Mouse (Mus musculus): ENCODE measurements around the gene Rpl3. TPM values are rescaled to one million over a fixed set of nuclear protein-coding genes. Genes with fewer than 3 reads are reported as not detected.

Gene Rpl3
- polyA plus RNA-seq, 1 experiment from 2014 or later, result 673 TPM

- Histone ChIP-seq H3K4me3 (no peak overlapping the region), H3K36me3 (no peaks in the 10 kb centered on the region), H3K27me3 (peaks cover 6% of the 10 kb centered on the region), H3K4me1 (peaks cover 3% of the 10 kb centered on the region; the same call in 1 of the 2 replicates), H3K9ac (replicated peaks) (no peak overlapping the region), H3K4me2 (replicated peaks) (no peak overlapping the region), H3K27ac (replicated peaks) (no peak overlapping the region), H3K9me3 (no peaks in the 10 kb centered on the region)
- 93% methylated on average over 7 of the region's 7 CpGs for WGBS
- no peak for ATAC-seq (ENCODE audit: low FRiP score, low read depth)
Observed at GRCm38 (mm10) chr15:80059606-80060005, 32.1 kb downstream of the Rpl3 start.

GRCm38 (mm10) chr15:80058151-80058550, 33.5 kb downstream of the Rpl3 start:
- no peak overlapping the region for H3K9ac ChIP-seq (replicated peaks)
- H3K36me3 ChIP-seq, result no peaks in the 10 kb centered on the region
- no peak overlapping the region for H3K4me3 ChIP-seq
- H3K4me2 ChIP-seq (replicated peaks), result no peak overlapping the region
- no peaks in the 10 kb centered on the region; the same call in 1 of the 2 replicates for H3K27me3 ChIP-seq
- peaks cover 3% of the 10 kb centered on the region; the same call in 1 of the 2 replicates for H3K4me1 ChIP-seq
- no peaks in the 10 kb centered on the region for H3K9me3 ChIP-seq
- WGBS, result 93% methylated on average over 7 of the region's 7 CpGs
- no peak overlapping the region for H3K27ac ChIP-seq (replicated peaks)
- ATAC-seq (ENCODE audit: low FRiP score, low read depth), result no peak

- Histone ChIP-seq H3K4me2 (replicated peaks) (no peak overlapping the region), H3K4me1 (peaks cover 3% of the 10 kb centered on the region; the same call in 1 of the 2 replicates), H3K27me3 (0 out of 2 replicates have a peak, but pooled peaks cover 3% of the 10 kb centered on the region), H3K27ac (replicated peaks) (no peak overlapping the region), H3K4me3 (no peak overlapping the region), H3K9me3 (no peaks in the 10 kb centered on the region), H3K9ac (replicated peaks) (no peak overlapping the region), H3K36me3 (no peaks in the 10 kb centered on the region)
- WGBS, result 88% methylated on average over 7 of the region's 7 CpGs
- ATAC-seq (ENCODE audit: low FRiP score, low read depth), result no peak
Observed at GRCm38 (mm10) chr15:80054034-80054710, 37.5 kb downstream of the Rpl3 start.

DNA sequence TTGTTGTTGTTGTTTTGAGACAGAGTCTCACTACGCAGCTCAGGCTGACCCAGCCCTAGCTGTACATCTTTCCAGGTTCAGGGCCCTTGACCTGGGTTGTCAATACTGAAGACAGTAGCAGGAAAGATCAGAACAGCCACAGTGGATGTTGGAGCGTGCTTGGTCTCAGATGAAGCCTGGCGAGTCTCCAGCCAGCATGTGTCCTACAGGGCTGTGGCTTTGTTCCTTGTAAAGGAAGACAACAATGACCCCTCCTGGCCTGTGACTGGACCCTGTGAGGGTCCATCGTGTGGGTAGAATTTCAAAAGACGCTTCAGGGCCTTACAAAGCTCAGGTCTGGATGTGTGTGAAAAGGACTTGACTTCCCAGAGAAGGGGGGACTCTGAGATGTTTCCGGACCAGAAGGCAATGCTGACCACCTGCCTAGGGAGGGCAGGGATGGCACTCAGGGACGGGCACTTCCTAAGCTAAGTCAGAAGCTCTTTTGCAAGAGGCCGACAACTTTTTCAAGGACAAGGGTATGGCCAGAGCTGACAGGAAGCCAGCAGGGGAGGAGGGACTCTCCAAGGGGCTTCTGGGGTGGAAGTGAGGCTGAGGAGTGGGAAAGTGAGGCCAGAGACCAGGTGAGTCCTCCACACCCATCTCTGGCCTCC, 38.2 kb downstream of the Rpl3 start:
- H3K4me1 ChIP-seq, result peaks cover 3% of the 10 kb centered on the region; the same call in 1 of the 2 replicates
- no peak overlapping the region for H3K4me3 ChIP-seq
- no peaks in the 10 kb centered on the region for H3K9me3 ChIP-seq
- no peak overlapping the region for H3K27ac ChIP-seq (replicated peaks)
- no peak overlapping the region for H3K4me2 ChIP-seq (replicated peaks)
- no peaks in the 10 kb centered on the region for H3K36me3 ChIP-seq
- WGBS, result 74% methylated on average over 8 of the region's 8 CpGs
- 0 out of 2 replicates have a peak, but pooled peaks cover 3% of the 10 kb centered on the region for H3K27me3 ChIP-seq
- no peak for ATAC-seq (ENCODE audit: low FRiP score, low read depth)
- no peak overlapping the region for H3K9ac ChIP-seq (replicated peaks)

- peaks cover 2% of the 10 kb centered on the region; the same call in 1 of the 2 replicates for H3K4me1 ChIP-seq
- 88% methylated on average over 9 of the region's 9 CpGs for WGBS
- H3K4me3 ChIP-seq, result no peak overlapping the region
- H3K36me3 ChIP-seq, result no peaks in the 10 kb centered on the region
- no peak overlapping the region for H3K9ac ChIP-seq (replicated peaks)
- H3K9me3 ChIP-seq, result no peaks in the 10 kb centered on the region
- H3K27ac ChIP-seq (replicated peaks), result no peak overlapping the region
- no peak overlapping the region for H3K4me2 ChIP-seq (replicated peaks)
- 0 out of 2 replicates have a peak, but pooled peaks cover 3% of the 10 kb centered on the region for H3K27me3 ChIP-seq
- ATAC-seq (ENCODE audit: low FRiP score, low read depth), result no peak
Observed at GRCm38 (mm10) chr15:80051782-80052181, 39.9 kb downstream of the Rpl3 start.

DNA sequence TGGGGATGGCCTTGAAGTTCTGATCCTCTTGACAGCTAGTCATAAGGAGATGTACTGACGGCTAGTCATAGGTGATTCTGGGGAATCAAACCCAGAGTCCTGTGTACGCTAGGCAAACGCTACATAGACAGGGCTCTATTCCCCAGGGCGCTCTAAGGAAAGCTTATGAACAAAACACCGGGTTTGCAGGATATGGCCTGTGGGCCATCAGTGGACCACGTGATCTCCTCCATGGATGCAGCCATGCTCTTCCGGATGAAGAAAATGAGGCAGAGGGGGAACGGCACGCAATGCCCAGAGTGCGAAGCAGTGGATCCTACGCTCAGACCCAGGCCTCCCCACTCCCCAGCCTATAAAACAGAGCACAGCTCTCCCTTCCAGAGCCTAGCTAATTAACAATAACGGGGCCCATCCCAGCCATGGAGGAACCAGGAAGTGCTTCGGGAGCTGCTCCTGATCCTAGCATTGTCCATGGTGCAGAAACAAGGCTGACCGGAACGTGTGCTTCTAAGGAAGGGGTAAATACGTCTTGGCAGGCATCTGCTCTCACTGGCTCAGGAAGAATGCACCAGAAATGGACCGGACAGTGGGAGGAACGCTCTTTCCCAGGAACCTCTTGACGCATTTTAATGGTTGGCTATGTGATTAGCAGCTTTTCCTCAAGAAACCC, 40.4 kb downstream of the Rpl3 start:
- no peak overlapping the region for H3K27ac ChIP-seq (replicated peaks)
- H3K9ac ChIP-seq (replicated peaks), result no peak overlapping the region
- H3K4me3 ChIP-seq, result no peak overlapping the region
- no peak for ATAC-seq (ENCODE audit: low FRiP score, low read depth)
- H3K4me1 ChIP-seq, result no peaks in the 10 kb centered on the region
- WGBS, result 86% methylated on average over 19 of the region's 19 CpGs
- H3K9me3 ChIP-seq, result no peaks in the 10 kb centered on the region
- 0 out of 2 replicates have a peak, but pooled peaks cover 3% of the 10 kb centered on the region for H3K27me3 ChIP-seq
- no peak overlapping the region for H3K4me2 ChIP-seq (replicated peaks)
- H3K36me3 ChIP-seq, result no peaks in the 10 kb centered on the region

DNA sequence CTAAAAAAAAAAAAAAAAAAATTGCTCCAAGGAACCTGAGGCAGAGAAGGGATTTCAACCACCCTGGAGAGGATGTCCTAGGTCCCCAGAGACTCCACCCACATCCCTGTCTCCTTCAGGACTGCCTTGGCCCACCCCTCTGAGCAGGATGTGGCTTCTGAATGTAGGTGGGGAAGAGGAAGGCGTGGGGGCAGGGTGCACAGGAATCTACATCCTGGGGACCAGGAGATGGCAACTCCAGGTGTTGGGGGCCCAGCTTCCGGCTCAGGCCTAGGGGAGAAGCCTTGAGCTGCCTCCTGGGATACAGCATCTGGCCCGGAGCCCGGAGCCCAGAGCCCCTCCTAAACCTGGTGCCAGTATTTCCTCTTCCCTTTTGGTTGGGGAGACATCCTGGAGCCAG, 41.6 kb downstream of the Rpl3 start:
- Histone ChIP-seq H3K9me3 (peaks cover 5% of the 10 kb centered on the region), H3K4me2 (replicated peaks) (no peak overlapping the region), H3K4me3 (no peak overlapping the region), H3K27me3 (0 out of 2 replicates have a peak, but pooled peaks cover 3% of the 10 kb centered on the region), H3K9ac (replicated peaks) (no peak overlapping the region), H3K27ac (replicated peaks) (no peak overlapping the region), H3K4me1 (no peaks in the 10 kb centered on the region), H3K36me3 (no peaks in the 10 kb centered on the region)
- ATAC-seq (ENCODE audit: low FRiP score, low read depth), result no peak
- WGBS, result 80% methylated on average over 4 of the region's 4 CpGs

DNA sequence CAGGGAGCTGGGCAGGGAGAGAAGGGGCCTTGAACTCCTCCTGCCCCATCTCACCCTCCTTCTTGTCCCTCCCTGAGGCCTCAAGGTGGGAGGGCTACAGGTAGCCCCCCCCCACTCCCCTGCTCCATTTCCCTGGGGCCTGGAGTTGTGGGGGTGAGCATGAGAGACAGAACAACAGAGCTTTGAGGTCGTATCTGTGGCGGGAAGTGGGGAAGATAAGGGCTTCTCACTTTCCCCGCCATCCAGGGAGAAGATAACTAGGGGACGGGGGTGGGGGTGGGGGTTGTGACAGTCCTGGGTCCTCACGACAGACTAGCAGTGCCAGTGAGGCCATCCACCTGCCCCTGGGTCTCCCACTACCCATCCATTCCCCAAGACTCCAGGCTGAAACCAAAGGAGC, 43.7 kb downstream of the Rpl3 start:
- 65% methylated on average over 5 of the region's 5 CpGs for WGBS
- Histone ChIP-seq H3K9ac (replicated peaks) (no peak overlapping the region), H3K9me3 (peaks cover 5% of the 10 kb centered on the region), H3K36me3 (no peaks in the 10 kb centered on the region), H3K27me3 (0 out of 2 replicates have a peak, but pooled peaks cover 3% of the 10 kb centered on the region), H3K4me1 (no peaks in the 10 kb centered on the region), H3K4me2 (replicated peaks) (no peak overlapping the region), H3K27ac (replicated peaks) (no peak overlapping the region), H3K4me3 (no peak overlapping the region)
- ATAC-seq (ENCODE audit: low FRiP score, low read depth), result no peak

DNA sequence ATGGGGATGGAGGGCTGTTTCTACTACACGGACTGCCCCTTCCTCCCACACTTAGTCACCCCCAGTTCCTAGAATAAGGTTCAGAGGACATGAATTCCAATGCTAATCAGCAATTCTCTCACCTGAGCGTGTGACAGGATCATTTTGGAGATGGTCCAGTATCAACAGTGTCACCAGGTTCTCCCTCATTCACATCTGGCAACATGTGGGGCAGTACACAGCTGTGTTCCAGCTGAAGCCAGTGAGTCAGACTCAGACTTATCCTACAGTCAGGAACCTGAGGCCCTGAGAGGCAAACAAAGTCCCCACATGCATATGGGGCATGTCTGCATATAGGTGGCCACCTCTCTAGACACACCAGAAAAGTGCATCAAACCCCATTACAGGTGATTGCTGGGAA, 44.4 kb downstream of the Rpl3 start:
- H3K4me1 ChIP-seq, result no peaks in the 10 kb centered on the region
- no peak overlapping the region for H3K4me2 ChIP-seq (replicated peaks)
- no peak overlapping the region for H3K27ac ChIP-seq (replicated peaks)
- H3K36me3 ChIP-seq, result no peaks in the 10 kb centered on the region
- WGBS, result 94% methylated on average over 2 of the region's 2 CpGs
- no peak overlapping the region for H3K9ac ChIP-seq (replicated peaks)
- H3K4me3 ChIP-seq, result no peak overlapping the region
- no peak for ATAC-seq (ENCODE audit: low FRiP score, low read depth)
- H3K9me3 ChIP-seq, result peaks cover 5% of the 10 kb centered on the region
- 0 out of 2 replicates have a peak, but pooled peaks cover 3% of the 10 kb centered on the region for H3K27me3 ChIP-seq

- Histone ChIP-seq H3K4me3 (no peak overlapping the region), H3K9me3 (peaks cover 5% of the 10 kb centered on the region), H3K9ac (replicated peaks) (no peak overlapping the region), H3K27ac (replicated peaks) (no peak overlapping the region), H3K4me1 (no peaks in the 10 kb centered on the region), H3K27me3 (0 out of 2 replicates have a peak, but pooled peaks cover 3% of the 10 kb centered on the region), H3K4me2 (replicated peaks) (no peak overlapping the region), H3K36me3 (no peaks in the 10 kb centered on the region)
- ATAC-seq (ENCODE audit: low FRiP score, low read depth), result no peak
- WGBS, result 98% methylated on average over 2 of the region's 2 CpGs
Observed at GRCm38 (mm10) chr15:80045749-80046148, 45.9 kb downstream of the Rpl3 start.

DNA sequence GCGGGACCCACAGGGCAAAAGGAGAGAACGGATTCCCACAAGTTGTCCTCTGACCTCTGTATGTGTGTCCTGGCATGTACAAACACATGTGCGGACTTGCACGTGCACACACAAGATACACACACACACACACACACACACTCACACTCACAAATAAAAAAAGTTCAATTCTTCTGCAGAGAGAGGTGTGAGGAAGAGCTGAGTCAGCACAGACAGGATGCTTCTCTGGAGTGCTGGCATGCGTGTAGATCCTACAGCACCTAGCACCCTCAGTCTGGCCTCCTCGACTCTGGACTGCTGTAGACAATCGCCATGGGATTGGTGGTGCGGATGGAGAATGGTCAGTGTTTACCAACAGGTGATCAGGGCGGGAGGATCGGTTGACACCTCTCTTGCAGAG, 47.4 kb downstream of the Rpl3 start:
- Histone ChIP-seq H3K9me3 (peaks cover 5% of the 10 kb centered on the region), H3K27me3 (0 out of 2 replicates have a peak, but pooled peaks cover under 1% of the 10 kb centered on the region), H3K9ac (replicated peaks) (no peak overlapping the region), H3K36me3 (no peaks in the 10 kb centered on the region), H3K4me1 (no peaks in the 10 kb centered on the region), H3K4me2 (replicated peaks) (no peak overlapping the region), H3K4me3 (no peak overlapping the region), H3K27ac (replicated peaks) (no peak overlapping the region)
- WGBS, result 93% methylated on average over 10 of the region's 10 CpGs
- ATAC-seq (ENCODE audit: low FRiP score, low read depth), result no peak

GRCm38 (mm10) chr15:80042152-80042551, 49.5 kb downstream of the Rpl3 start:
- 78% methylated on average over 4 of the region's 4 CpGs for WGBS
- H3K4me3 ChIP-seq, result no peak overlapping the region

More at GRCm38 (mm10) chr15:80042152-80042551, 49.5 kb downstream of the Rpl3 start:
- Histone ChIP-seq H3K9ac (replicated peaks) (no peak overlapping the region), H3K4me2 (replicated peaks) (no peak overlapping the region), H3K27me3 (no peaks in the 10 kb centered on the region), H3K9me3 (peaks cover 5% of the 10 kb centered on the region), H3K36me3 (no peaks in the 10 kb centered on the region), H3K4me1 (no peaks in the 10 kb centered on the region), H3K27ac (replicated peaks) (no peak overlapping the region)
- no peak for ATAC-seq (ENCODE audit: low FRiP score, low read depth)

Measured in midbrain, embryonic 12.5 days (tissue).